Mouse (Mus musculus) megakaryocyte, embryonic 14.5 days (primary cell): ENCODE measurements at regions not wholly inside any gene's neighbourhood (a gene's known extent, or its start where the extent isn't known, plus 50 kb on each side); places are given as distances from the start of the nearest gene placed in this dataset.

Experiments used
- FLI1 ChIP-seq: IDR thresholded peaks from 2 replicates; pipeline ENCODE4 v1.6.1; 2012; ENCODE audit warnings: low read length, inconsistent platforms, mixed read lengths
- GATA1 ChIP-seq: IDR thresholded peaks from 3 replicates; pipeline ENCODE4 v1.6.1; 2012; ENCODE audit warnings: mixed read lengths, low read length, inconsistent platforms, borderline replicate concordance

DNA sequence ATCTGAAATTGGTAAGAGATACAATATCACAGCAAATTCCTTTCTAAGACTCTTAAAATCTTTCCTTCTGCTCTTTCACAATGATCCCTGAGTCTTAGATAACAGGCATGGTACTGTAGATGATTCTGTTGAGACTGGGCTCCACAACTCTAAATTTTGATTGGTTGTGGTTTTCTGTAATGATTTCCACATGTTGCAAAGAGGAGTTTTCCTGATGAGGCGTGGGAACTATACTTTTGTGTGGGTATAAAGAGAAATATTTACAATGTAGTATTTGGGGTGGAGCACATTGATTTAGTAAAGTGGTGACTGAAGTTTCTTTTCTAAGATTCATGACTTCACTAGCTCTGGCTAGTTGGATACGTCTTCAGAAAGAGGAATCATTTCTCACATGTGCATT is 653.2 kb downstream of the Gsdmc2 start:
- TF ChIP-seq GATA1 = no peak
- no peak for TF ChIP-seq FLI1
